Mouse (Mus musculus) layer of hippocampus, adult 9-11 months (tissue): ENCODE results near the gene Mon1b.

Experiments used
- DNase-seq: peaks from one replicate; pipeline ENCODE4 v3.0.0; 2022

The Mon1b gene

GRCm38 (mm10) chr8:113674611-113675010 is 39.2 kb downstream of the Mon1b start:
- DNase-seq = no peak

- DNase-seq = no peak
These were observed 39.9 kb downstream of the Mon1b start for GRCm38 (mm10) chr8:113675281-113675680.

- no peak for DNase-seq
These were observed 41.4 kb downstream of the Mon1b start for GRCm38 (mm10) chr8:113676811-113677210.

- no peak for DNase-seq
These were observed 44.0 kb downstream of the Mon1b start for GRCm38 (mm10) chr8:113679361-113679760.

- DNase-seq = no peak
These were observed 52.6 kb downstream of the Mon1b start for GRCm38 (mm10) chr8:113687889-113688542.

- no peak for DNase-seq
These were observed 53.1 kb downstream of the Mon1b start for GRCm38 (mm10) chr8:113688543-113688915.

- DNase-seq = no peak
These were observed 56.4 kb downstream of the Mon1b start for GRCm38 (mm10) chr8:113691622-113692343.
